Mouse (Mus musculus): ENCODE results near the gene Rwdd3.

Gene Rwdd3

DNA sequence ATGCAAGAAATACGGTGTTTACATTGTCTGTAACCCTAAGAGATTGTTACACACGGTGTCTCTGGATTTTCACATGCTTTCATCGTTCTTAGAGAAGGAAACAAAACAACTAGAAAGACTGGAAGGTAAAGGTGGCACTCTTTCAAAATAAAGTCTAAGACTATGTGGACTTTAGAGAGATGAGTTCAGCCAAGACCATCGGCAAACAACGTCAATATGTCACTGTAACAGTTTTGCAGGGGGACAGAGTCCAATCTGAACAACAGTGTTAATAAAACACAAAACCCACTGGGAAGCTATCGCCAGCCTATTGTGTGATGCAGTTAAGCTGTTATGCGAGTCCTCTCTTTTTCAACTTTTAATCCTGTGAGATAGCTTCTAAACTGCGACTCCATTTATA lies 2.9 kb downstream of the Rwdd3 start:
- in situ Hi-C loops (cut with MboI; ENCODE audit: low pct_unique_long_range_greater_than_20kb in 1 of 2, low sequenced_read_pairs in 2 of 2, unreplicated experiment in 1 of 2): loop anchor here in 1 of 2 experiments (10.0 to 25.0 kb wide), 2 partner anchors 126 to 344 kb away; partner anchors contain the start of gene Alg14

DNA sequence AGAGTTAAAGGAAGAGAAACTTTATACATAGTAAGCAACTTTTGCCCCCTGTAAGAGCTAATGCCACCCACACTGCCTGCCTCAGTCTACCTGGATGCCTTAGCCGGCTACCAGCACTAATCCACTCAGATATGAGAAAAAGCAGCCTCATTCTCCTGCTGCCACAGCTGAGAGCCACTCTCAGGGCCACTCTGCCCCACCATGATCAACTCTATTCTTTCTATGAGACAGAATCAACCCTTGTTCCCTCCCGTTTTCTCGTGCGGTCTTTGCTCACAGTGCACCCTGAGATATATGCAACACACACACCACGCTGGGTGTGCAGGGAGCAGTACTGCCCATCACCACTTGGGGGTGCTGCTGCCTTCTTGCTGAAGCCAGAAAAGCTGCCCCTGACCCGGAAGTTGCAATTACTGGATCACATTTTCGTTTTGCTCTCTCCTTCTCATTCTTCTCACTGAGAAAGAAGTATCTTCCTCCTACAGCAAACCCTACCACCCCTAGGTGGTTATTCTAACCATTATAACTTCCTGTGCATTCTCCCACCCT lies 8.2 kb downstream of the Rwdd3 start:
- in situ Hi-C loops (cut with MboI; ENCODE audit: low pct_unique_long_range_greater_than_20kb in 1 of 2, low sequenced_read_pairs in 2 of 2, unreplicated experiment in 1 of 2): loop anchor here in 1 of 2 experiments (10.0 to 25.0 kb wide), 2 partner anchors 131 to 349 kb away; partner anchors contain the start of gene Alg14

DNA sequence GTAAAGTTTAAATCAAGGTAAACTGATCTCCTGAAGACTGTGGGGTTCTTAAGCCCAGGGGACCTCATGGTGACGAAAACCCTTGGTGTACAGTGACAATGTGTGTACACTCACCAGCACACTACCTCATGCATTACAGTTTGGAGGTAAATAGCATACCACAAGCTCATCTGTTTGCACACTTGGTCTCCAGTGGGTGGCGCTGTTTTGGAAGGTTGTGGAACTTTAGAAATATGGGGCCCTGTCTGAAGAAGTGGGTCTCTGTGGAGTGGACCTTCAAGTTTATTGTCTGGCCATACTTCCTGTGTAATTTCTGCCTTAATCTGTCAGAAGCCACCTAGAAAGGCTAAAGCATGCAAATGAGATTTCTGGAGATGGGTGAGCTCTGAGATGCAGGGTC lies 9.8 kb downstream of the Rwdd3 start:
- in situ Hi-C loops (cut with MboI; ENCODE audit: low pct_unique_long_range_greater_than_20kb in 1 of 2, low sequenced_read_pairs in 2 of 2, unreplicated experiment in 1 of 2): loop anchor here in 1 of 2 experiments (10.0 to 25.0 kb wide), 2 partner anchors 133 to 351 kb away; partner anchors contain the start of gene Alg14

DNA sequence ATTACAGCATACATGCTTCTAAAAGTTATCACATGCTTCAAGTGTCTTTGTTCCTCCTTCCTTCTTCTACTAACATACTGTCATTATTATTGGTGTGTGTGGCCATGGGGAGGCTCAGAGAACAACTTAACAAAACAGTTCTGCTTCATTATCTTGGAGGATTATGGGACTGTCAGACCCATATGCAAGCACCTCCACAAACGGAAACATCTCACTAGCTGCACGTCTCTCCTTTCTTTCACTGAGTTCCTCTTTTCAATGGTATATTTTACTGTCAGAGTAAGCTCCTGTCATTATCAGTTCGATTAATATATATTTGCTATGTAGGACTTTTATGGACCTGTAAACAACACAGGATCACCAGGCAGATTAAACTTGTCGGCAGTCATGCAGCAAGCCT lies 11.1 kb downstream of the Rwdd3 start:
- in situ Hi-C loops (cut with MboI; ENCODE audit: low pct_unique_long_range_greater_than_20kb in 1 of 2, low sequenced_read_pairs in 2 of 2, unreplicated experiment in 1 of 2): loop anchor here in 1 of 2 experiments (10.0 to 25.0 kb wide), 2 partner anchors 134 to 352 kb away; partner anchors contain the start of gene Alg14

DNA sequence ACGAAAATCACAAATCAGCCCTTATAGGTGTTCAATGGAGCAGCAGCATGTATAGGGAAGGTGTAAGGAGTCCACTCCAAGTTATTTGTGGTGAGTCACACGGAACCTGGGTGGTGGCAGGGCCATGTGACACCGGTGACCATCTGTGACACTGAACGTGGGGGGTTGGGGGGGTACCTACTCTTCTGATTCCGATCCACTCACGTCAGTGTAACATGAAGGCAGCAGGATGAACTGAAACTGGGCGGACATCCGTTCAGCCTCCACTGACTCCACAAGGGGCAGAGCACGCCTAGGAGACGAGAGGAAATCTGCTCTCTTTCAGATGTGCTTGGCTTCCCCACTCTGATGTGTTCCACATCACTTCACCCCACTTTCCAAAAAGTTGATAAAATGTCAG lies 11.9 kb downstream of the Rwdd3 start:
- in situ Hi-C loops (cut with MboI; ENCODE audit: low pct_unique_long_range_greater_than_20kb in 1 of 2, low sequenced_read_pairs in 2 of 2, unreplicated experiment in 1 of 2): loop anchor here in 1 of 2 experiments (25.0 kb wide), 1 partner anchor 353 kb away; no protein-coding TSS in a partner anchor

DNA sequence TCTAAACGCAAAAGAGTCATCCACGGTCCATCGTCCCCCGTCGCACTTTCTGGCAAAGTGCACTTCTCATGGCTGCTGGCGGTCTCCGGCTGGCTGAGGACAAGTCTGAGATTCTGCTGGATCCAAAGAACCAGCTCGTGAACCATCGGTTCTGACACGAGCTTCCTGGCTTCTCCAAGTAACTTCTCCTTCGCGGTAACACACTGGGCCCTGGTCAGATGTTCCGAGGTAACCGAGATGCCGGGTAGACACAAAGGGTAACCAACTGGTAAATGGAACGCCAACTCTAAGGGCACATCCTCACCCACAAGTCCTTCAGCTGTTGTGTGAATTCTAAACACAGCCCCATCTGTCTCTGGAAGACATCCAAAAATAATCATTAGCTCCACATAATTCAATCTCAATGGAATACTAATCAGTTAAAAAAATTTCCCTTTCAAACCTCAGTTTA lies 12.6 kb downstream of the Rwdd3 start:
- in situ Hi-C loops (cut with MboI; ENCODE audit: low pct_unique_long_range_greater_than_20kb in 1 of 2, low sequenced_read_pairs in 2 of 2, unreplicated experiment in 1 of 2): loop anchor here in 1 of 2 experiments (25.0 kb wide), 1 partner anchor 353 kb away; no protein-coding TSS in a partner anchor

DNA sequence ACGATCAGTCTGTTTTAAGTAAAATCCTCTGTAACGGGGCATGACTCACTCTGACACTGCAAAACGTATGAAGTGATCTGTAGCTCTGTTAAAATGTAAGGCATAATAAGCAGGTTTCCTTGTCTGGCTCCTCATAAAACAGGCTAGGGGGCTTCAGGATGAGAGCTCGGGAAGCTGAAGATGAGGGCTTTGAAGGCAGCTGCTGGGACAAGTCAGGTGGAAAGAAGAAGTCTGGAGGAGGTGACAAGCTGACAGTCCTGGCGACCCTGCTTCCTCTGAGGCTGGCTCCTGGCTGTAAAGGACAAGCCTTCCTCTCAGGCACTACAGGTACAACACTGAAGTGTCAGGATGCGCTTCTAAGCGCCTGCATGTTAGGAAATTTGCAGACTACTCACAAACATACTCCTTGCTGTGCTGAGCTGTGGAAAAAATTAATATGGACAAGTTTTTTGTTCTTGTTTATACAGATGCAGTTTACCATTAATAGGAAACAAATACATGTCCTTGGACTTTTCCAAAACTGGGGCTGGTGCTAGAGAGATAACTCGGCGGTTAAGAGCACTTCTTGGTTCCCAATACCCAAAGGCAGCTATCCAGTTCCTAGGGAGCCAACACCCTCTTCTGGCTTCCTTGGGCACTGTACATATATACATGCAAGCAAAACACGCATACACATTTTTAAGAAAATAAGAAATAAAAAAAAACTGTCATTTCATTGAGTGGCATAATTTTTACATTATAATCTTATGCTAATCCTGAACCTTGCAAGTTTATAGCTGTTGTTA lies 13.8 kb downstream of the Rwdd3 start:
- in situ Hi-C loops (cut with MboI; ENCODE audit: low pct_unique_long_range_greater_than_20kb in 1 of 2, low sequenced_read_pairs in 2 of 2, unreplicated experiment in 1 of 2): loop anchor here in 1 of 2 experiments (25.0 kb wide), 1 partner anchor 355 kb away; no protein-coding TSS in a partner anchor

DNA sequence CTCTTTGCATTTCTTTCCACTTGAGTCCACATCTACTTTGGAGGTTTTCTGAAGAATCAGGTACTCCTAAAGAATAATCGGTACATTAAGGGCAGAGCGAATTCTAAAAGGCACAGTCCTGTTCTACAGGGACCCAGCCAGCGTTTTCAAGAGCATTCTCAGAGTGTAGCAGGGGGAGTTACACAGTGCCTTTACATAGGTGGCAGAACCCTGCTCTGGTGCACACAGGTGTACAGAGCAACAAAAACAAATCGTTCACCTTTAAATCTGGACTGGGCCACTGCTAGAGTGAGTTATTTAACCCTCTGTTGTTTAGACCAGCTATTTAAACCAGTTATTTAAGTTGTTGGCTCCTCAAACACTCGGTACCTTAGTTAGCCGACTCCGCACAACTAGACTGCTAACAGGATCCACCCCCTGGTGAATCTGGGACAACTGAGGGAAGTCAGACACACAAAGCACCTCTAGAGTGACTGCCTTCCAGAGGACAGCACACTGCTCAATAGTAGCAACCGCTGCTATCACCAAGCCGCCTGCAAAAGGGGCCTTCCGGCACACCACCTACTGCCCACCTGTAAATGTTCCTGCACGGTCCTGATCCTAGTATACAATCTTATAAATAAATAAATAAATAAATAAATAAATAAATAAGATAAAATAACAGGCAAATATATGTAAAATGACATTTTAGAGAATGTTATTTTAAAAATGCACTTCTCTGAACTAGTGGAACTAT lies 14.9 kb downstream of the Rwdd3 start:
- in situ Hi-C loops (cut with MboI; ENCODE audit: low pct_unique_long_range_greater_than_20kb in 1 of 2, low sequenced_read_pairs in 2 of 2, unreplicated experiment in 1 of 2): loop anchor here in 1 of 2 experiments (25.0 kb wide), 1 partner anchor 356 kb away; no protein-coding TSS in a partner anchor

DNA sequence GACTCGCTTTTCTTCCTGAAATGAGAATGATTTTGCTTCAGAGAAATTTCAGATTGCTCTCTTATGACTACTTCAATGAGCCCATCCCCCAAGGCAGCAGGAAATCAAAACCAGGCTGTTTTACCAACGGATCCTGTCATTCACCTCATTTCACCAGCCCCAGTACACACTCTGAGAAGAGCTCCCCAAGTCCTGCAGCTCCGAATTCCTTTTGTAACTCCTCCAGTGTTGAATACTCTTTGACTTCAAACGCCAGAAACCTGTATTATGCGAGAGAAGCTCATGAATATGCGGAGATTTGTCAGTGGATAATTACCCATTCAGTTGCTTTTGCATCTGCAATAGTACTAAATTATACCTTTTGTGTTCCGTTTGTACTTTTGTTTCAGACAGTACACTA lies 15.5 kb downstream of the Rwdd3 start:
- in situ Hi-C loops (cut with MboI; ENCODE audit: low pct_unique_long_range_greater_than_20kb in 1 of 2, low sequenced_read_pairs in 2 of 2, unreplicated experiment in 1 of 2): loop anchor here in 1 of 2 experiments (25.0 kb wide), 1 partner anchor 356 kb away; no protein-coding TSS in a partner anchor

DNA sequence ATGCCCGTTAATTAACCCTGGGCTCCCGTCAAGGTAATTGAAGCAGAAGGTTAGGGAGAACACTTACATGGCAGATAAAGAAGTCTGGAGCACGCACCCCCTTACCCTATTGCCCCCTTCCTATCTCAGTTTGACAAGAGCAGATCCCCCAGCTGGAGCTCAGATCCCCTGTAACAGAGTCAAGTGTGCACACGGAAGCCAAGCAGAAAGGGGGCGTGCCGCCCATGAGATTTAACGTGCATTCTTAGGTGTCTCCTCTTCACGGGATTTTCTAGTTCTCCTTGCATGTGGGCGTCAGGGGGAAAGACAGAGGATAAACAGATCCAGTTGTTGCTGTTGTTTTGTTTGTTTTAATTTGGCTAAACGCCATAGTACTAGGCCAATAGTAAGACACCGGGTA lies 37.6 kb downstream of the Rwdd3 start:
- in situ Hi-C loops (cut with MboI; ENCODE audit: low pct_unique_long_range_greater_than_20kb in 1 of 2, low sequenced_read_pairs in 2 of 2, unreplicated experiment in 1 of 2): no loop called here

DNA sequence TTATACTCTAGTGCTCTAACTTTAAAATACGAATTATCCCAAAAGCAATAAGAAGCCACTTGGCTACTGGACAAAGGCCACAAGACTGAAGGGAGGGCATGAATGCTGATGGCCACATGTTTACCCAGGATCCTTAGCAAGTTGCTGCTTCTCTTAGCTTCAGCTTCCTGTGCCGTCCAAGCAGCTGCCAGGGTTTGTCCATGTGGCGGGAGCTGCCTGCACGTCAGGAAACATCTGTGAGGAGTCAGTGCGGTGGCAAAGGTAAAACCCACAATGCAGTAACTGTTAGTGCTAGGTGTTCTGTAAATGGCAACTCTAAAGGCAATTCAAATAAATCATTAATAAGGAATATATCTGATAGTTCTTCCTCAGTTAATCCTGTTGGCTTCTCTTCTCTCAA lies 38.5 kb downstream of the Rwdd3 start:
- in situ Hi-C loops (cut with MboI; ENCODE audit: low pct_unique_long_range_greater_than_20kb in 1 of 2, low sequenced_read_pairs in 2 of 2, unreplicated experiment in 1 of 2): no loop called here

DNA sequence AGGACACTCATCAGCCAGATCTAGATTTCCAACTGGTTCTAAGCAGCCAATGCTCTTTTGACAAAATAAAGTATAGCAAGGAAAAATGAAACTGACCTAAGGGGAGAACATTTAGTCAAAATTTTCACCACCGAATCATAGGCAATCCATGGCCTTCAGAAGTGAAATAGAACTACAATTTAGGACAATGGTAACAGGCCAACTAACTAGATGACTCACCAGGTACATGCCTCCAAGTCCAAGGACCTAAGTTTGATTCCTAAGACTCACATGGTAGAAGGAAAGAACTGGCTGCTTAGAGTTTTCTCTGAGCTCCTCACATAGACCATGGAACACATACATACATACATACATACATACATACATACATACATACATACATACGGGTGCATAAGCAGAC lies 44.3 kb downstream of the Rwdd3 start:
- in situ Hi-C loops (cut with MboI; ENCODE audit: low pct_unique_long_range_greater_than_20kb in 1 of 2, low sequenced_read_pairs in 2 of 2, unreplicated experiment in 1 of 2): no loop called here

DNA sequence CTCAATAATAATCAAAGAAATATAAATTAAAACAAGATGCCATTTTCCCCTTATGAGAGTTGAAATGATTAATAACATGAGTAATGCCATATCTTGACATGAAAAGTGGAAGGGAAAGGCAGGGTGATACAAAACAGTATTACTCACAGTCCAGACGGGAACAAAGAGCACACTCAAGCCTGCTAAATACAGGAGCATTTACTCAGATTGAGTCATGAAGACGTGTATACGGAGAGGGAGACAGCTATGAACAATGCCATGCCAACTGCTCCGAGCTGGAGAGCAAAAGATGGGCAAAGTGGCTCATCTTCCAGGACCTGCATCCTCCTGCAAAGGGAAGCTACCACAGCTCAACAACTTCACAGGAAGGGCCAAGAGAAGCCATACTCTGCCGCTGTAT lies 45.0 kb downstream of the Rwdd3 start:
- in situ Hi-C loops (cut with MboI; ENCODE audit: low pct_unique_long_range_greater_than_20kb in 1 of 2, low sequenced_read_pairs in 2 of 2, unreplicated experiment in 1 of 2): no loop called here

DNA sequence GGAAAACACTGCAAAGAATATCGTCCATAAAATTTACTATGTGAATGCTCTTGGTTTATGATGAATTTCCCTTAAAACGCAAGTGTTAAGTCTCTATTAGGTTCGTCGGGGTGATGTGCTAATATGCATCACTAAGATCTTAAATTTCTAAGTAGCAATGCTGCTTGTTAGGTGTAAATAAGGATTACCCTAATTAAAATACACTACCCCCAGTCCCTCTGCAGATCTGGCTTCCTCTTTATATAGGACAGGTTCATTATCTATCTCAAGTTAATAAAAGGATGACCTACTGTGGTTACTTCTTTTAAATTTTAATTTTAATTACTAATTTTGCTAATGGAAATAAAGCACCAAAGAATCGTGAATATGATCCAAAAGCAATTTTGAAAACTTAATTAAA lies 50.4 kb downstream of the Rwdd3 start:
- in situ Hi-C loops (cut with MboI; ENCODE audit: low pct_unique_long_range_greater_than_20kb in 1 of 2, low sequenced_read_pairs in 2 of 2, unreplicated experiment in 1 of 2): no loop called here

DNA sequence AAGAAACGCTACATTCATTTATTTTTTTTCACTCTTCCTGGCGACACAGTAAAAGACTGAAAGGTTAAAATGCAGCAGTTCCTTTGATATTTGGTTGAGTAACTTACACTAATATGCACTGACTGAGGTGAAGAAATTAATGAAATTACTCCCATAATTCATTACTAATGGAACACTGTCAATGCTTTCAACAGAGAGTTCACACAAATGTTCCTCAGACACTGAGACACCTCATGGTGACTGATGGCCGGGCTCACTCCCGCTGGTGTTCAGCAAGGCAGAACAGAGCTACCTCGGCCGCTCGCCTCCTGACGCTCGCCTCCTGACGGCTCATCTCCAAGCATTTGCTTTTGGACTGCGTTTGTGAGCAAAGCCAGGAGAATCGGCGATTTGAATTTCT lies 54.9 kb downstream of the Rwdd3 start:
- in situ Hi-C loops (cut with MboI; ENCODE audit: low pct_unique_long_range_greater_than_20kb in 1 of 2, low sequenced_read_pairs in 2 of 2, unreplicated experiment in 1 of 2): no loop called here

DNA sequence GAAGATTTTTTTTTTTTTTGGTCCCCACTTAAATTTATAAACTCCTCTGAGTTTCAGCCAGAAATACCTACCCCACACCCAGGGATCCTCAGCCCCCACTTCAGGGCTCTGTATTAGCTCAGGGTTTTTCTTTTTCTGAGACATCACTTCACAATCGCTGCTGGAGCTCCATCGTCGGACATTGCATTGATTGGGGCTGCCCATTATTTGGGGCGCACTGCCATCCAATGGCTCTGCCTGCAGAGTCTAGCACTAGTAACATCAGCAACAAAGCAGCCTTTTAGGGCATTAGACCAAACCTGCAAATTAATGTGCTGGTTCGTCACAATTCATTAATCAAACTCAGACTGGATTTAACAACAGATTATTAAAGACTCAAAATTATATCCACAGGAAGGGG lies 55.4 kb downstream of the Rwdd3 start:
- in situ Hi-C loops (cut with MboI; ENCODE audit: low pct_unique_long_range_greater_than_20kb in 1 of 2, low sequenced_read_pairs in 2 of 2, unreplicated experiment in 1 of 2): no loop called here

DNA sequence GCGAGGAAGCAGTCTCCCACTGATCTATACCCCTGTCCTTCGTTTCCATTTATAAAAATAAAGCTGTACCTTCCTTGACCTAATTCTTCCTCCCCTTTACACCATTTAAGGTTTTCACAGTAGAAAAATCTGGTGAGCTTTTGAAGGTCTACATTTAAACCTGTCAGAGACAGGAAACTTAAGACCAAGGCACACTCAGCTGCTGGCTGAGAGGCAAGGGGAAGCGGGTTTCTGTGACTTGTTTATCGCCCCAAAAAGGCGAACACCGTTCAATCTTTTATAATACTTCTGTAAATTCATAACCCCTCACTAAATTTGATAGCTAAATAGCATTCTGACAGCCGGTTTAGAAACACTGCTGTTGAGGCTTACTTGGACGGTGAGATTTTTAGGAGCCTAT lies 60.4 kb downstream of the Rwdd3 start:
- in situ Hi-C loops (cut with MboI; ENCODE audit: low pct_unique_long_range_greater_than_20kb in 1 of 2, low sequenced_read_pairs in 2 of 2, unreplicated experiment in 1 of 2): no loop called here

DNA sequence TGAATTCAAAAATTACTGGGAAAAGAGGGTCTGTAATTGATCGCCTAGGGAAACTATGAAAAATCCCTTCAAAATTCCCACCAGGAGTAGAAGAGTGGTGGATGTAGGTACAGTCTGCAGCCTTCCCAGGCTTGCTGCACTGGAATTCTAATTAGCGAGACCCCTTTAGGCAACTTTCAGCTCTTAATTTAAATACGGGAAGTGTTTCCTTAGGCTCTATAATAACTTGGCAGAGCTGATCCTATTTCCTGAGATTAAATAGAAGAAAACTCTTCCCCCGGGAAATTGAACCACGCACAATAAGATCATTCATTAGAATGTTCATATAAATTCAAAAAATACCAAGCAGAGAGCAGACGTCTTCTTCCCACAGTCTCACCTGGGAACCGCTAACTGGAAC lies 61.1 kb downstream of the Rwdd3 start:
- in situ Hi-C loops (cut with MboI; ENCODE audit: low pct_unique_long_range_greater_than_20kb in 1 of 2, low sequenced_read_pairs in 2 of 2, unreplicated experiment in 1 of 2): no loop called here

DNA sequence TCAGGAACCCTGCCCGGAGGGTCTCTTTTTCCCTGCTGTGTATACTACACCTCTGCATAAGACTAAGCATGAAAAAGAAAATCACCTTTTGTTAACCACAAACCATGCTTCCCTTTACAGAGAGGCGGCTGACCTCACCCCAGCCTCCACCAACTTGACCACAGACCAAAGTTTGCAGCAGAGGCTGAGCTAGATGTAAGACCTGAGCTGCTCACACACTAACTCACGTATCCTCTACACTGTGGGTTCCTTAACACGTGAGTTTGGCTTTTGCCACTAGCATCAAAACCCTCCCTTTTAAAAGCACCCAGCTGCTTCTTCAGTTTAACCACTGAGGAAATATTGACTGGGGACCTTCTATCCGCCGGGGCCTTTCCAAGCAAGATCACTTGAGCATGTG lies 64.0 kb downstream of the Rwdd3 start:
- in situ Hi-C loops (cut with MboI; ENCODE audit: low pct_unique_long_range_greater_than_20kb in 1 of 2, low sequenced_read_pairs in 2 of 2, unreplicated experiment in 1 of 2): no loop called here

All from mouse embryonic stem cell (cell line).